Mouse (Mus musculus) urinary bladder, adult 2 months (tissue): Measurements from ENCODE around the gene Ptpru. TPM values are rescaled to one million over a fixed set of nuclear protein-coding genes. Genes with fewer than 3 reads are reported as not detected.

Experiments
- DNase-seq: peaks from one replicate; pipeline ENCODE4 v3.0.0; 2022; ENCODE audit warnings: low spot score
- polyA plus RNA-seq: library from polyadenylated mRNA; depleted of rRNA; stranded (reverse); fragments of >200 nt; gene quantifications from 2 replicates; pipeline ENCODE4 v1.2.3, GENCODE M21; 2012

Gene Ptpru
- polyA plus RNA-seq, 1 experiment, result 73.3 TPM

DNA sequence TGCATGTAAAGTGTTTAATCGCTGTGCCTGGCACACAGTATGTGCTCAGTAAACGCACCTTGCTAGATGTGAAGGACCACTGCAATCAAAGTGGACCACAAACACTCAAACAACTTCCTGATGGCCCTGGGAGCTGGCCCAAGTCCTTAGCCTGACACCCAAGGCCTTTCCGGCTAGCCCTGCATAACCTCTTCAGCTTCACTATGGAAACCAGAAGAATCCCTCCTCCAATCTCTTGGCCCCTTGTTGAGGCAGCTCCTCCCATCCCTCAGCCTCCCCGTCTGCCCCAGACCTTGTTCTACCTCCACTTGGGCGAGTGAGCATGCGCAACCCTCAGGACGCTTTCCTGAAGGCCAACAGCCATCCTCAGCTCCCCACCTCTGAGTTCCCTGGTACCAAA, 51.3 kb downstream of the Ptpru start:
- DNase-seq, result no peak

DNA sequence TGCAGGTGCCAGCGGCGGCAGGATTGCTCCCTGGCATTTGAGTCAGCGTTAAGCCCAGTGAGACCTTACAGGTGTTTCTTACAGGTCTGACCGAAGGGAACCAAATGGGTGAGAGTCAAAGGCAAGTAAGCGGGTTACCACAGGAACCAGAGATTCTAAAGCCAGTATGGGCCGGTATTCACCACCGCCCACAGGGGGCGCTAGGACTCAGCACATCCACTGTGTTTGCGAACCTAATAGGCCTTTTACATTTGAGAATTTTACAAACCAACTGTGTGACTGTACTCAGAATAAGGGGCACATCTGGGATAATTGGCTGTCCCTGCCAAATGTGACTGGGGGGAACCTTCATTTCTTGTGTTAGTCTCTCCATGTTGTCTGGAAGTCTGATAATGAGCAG, 54.1 kb downstream of the Ptpru start:
- DNase-seq, result no peak

DNA sequence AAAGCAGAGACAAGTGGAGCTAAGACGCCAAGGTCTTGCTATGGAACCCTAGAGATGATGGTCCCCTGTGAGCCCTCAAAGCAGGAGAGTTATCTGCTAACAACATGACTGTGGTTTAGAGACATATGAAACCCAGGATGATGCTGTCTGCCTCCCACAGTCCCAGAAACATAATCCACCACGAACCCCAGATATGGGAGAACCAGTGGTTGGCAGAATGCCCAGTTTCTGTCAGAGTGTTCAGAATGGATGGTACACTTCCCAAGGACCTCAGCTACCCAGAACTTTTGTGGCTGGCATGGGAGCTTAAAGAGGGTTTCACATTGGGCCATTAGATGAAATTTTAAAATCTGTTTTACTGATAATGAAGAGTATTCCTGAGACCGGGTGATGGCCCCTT, 57.1 kb downstream of the Ptpru start:
- DNase-seq, result no peak

DNA sequence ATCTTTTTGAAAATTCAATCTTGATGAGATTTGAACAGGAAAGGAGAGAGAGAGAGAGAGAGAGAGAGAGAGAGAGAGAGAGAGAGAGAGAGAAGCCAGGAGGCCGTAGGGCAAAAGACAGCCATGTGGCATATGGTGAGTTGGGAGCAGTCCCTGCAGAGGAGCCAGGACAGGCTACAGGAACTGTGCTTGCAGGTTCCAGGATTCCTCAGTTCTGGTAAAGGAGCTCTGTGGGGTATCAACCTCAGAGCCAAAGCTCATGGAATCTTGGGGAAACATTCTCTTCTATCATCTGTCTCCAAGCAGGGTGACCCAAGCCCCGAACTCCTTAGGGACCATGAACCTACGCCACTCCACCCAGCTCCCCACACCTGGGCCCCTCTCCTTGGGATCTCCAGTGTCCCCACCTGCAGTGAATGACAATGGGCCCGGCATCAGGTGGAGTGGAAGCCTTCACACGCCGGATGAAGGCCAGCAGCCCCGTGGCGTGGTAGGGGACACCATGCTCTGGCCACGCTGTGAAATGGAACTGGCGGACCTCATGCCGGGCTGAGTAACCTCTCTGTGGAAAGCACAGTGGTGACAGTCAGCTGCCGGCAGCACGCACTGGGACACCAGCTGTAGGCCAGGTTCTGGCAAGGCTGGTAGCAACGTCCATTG, 59.3 kb downstream of the Ptpru start:
- no peak for DNase-seq

DNA sequence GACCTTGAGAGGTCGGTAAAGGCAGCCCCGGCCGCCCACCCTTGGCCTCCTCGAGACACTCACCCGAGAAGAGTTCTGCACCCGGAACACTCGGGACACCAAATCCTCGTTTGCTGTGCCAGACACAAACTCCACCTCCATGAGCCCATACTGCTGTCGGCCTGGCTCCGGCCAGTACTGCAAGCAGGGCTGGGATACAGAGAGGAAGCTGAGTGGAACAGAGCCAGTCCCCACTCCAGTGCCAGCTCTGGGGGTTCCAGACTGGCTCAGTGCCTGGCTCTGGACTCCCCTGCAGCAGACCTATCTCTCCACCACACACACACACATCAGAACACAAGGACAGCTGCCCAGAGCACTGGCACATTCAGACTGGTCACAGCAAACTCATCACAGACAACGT, 66.7 kb downstream of the Ptpru start:
- DNase-seq, result no peak

DNA sequence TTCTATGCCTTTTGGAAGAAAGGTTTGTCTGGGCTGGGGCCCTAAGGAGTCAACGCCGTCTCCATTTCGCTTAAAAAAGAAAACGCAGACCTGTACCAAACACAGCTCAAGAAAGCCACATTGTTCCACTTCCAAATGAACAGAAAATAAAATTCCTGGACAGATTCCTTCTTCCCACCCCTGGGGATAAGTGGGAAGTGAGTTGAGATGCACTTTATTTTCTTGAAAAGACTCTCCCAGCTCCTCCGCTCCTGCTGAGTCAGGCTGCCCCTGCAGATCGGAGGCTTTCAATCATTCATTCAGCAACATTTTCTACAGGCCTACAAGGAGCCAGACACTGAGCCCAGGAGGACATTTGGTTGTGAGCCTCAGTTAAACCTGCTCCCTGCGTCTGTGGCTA, 74.2 kb downstream of the Ptpru start:
- no peak for DNase-seq

DNA sequence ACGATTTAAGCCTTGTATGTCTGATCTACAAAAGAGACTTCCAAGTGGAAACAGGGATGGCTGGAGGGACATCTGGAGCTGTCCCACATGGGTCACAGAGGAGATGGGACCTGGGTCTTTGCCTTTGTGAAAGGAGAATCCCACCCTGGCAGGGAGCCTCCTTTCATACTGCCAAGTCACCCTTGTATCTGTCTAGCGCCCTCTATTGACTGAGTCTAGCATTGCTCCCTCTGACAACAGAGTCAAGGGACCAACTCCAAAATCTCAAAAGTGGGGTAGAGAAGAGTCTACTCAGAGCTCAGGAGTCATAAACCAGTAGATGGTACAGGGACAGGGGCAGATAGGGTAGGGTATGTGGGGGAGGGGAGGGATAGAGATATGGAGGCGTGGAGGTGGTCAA, 74.6 kb downstream of the Ptpru start:
- DNase-seq, result no peak

DNA sequence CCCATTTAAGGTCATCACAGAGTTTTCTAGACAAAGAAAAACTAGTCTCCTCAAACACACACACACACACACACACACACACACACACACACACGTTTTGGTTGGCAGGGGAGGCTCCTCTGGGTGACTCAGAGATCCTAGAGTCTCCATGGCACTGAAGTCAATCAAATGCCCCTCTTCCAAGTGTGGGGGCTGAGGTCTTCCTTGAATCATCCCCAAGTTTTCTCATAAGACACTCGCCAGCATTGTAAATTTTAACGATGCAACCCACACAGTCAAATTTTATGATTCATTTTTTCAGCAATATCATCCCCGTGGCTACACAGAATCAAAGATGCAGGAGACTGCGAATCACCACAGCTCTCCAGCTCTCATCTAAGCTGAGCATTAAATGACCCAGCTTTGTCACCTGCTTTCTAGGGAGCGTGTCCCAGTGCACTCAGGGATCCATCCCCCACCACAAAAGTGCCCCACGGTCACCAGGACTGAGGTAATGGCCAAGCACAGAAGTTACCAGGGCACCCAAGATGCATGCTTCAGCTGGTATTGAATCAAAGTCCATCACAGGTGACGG, 75.8 kb downstream of the Ptpru start:
- no peak for DNase-seq

DNA sequence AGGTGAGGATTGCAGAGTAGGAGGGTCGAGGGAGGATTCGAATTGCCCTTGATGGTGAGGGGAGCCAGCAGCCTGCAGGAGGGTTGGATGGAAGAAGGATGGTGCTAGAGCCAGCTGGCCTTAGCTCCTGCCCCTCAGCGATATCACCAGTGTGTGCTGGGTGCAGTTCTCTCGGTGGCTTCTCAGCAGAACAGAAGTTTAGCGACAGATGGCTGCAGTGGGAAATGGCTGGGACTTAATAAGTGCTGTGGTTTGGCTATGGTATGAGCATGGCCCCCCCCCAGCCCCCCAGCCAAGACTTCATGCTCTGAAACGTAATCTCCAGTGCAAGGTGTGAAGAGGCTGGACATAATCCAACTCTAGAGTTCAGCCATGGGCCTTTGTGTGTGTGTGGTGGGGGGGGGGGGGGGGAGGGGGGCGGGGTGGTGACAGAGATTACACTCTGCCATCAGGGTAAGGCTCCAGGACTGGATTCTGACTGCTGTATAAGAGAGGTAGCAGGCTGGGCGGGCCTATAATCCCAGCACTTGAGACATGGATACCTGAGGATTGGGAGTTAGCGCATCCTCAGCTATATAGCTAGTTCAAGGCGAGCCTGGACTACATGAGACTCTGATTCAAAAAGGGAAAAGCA, 85.8 kb downstream of the Ptpru start:
- DNase-seq, result no peak

DNA sequence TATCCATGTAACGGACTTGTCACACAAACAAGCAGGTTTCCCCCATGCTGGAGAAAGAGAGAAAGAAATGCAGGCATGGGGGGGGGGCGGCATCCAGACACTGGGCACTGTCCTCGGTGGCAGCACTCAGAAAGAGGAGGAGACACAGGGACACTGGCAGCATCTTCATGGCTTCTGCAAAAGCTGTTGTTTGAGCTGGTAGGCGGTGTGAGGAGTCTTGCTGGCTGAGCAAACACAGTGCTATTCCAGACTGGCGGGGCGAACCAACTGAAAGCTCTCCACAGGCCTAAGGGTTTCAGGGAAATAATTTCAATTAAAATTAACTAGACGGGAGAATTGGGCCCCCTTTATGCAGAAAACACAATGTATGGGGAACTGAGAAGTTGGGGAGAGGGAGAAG, 86.5 kb downstream of the Ptpru start:
- no peak for DNase-seq

DNA sequence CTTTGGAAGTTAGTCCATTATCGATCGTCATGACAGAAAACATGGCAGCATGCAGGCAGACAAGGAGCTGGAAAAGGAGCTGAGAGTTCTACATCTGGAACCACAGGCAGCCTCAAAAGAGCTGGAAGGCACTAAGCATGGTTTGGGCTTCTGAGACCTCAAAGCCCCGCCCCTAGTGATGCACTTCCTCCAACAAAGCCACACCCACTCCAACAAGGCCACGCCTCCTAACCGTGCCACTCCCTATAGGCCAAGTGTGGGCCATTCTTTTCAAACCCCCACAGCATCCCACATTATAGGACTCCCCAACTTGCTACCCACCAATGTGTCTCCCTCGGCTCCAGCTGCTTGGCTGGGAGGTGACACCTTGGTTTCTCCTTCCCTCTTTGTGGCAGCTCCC, 88.3 kb downstream of the Ptpru start:
- DNase-seq, result no peak

DNA sequence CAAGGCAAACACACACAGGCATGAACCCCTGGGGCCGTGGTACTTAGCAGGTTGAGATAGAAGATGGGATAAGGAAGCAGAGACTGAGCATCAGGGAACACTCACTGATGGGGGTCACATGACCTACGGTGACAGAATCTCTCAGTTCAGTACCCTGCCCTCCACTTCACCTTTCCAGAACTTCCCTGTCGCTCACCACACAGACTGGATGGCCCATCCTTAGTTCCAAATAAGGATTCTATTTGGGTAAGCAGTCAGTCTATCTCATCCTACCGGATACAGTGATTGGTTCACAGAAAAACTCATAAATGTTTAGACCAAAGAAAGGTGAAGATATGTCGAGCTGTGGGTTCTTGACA, 93.4 kb downstream of the Ptpru start:
- no peak for DNase-seq

DNA sequence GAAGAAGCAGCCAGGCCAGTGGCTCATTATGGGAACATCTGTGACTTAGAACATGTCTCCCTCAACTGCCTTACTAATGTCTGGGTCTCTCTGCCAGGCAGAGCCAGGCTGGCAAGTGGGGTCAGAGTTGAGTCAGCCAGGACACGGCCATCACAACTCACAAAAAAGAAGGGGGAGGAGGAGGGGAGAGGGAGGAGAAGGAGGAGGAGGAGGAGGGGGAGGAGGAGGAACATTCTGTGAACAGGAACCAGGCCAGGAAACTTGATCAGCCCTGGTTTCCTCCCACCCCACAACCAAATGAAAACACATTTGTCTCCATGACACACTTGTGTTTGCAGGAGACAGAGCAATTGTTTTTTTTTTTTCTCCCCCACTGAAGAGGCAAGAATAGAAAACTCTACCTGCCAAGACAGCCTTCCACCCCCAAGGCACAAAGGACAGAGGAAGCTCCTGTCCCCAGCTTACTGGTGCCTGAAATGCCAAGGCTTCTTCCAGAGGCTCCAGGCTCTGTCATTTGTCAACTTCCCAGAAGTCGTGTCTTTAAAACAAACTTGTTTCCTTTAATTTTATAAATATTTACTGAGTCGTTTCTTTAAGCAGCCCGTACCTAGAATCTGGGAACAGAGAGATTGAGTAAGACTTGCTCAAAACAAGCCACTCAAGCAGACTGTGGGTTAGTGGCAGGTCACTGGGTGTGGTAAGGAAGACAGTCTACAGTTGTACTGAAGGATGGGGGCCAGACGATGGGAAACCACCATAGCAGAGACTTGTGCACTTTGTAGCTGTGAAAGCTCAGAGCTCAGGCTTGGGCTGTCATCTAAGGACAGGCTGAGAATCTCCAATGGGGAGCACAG, 94.0 kb downstream of the Ptpru start:
- no peak for DNase-seq

DNA sequence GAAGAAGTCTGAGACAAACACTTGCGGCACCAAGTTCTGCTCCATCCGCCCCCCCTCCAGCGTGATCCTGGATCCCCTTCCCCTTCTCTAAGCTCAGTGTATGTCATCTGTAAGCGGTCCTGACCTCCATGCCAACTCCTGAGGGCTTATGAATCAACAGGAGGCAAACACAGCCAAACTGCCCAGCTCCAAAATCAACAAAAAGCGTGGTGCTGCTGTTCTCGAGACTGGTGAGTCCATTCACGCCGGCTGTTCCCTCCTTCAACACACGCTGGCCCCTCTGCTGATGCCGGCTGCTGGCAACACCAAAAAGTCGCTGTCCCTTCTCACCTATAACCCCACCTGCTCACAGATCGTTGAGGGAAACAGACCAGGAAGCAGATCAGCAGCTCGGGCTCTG, 95.1 kb downstream of the Ptpru start:
- DNase-seq, result no peak

DNA sequence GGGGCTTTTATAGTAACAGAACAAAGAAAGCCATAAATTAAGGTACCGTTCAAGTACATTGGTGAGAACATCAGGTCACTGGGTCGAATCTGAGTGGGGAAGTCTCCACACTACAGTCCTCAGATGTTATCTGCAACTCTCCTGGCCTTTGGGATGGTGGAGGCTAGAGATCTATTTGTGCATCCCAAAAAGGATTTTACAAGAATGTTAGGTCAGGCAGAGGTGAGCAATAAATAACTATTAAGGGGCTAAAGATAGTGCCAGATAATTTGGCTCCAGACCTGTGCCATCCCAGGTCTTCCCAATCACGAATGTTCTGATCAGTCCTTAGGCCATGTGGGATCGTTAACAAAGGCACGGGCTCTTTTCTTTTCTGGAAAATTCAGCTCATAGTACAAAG, 97.5 kb downstream of the Ptpru start:
- no peak for DNase-seq

DNA sequence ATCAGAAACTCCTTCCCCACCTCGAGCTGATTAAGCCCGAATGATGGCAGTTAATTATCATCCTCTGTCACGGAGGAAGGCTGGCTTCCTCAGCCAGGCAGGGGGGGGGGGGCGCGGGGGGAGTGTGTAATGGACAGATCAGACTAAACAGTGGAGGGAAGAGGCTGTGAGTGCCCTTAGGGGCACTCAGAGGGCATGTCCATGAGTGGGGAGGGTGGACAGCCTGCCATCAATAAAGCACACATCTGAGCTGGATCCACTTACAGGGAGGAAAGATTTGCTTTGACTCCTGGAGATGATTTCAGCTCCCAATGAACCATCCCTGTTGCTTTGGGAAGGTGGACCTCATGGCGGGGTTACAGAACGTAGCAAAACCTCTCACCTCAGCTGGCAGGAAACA, 109.5 kb downstream of the Ptpru start:
- DNase-seq, result no peak

DNA sequence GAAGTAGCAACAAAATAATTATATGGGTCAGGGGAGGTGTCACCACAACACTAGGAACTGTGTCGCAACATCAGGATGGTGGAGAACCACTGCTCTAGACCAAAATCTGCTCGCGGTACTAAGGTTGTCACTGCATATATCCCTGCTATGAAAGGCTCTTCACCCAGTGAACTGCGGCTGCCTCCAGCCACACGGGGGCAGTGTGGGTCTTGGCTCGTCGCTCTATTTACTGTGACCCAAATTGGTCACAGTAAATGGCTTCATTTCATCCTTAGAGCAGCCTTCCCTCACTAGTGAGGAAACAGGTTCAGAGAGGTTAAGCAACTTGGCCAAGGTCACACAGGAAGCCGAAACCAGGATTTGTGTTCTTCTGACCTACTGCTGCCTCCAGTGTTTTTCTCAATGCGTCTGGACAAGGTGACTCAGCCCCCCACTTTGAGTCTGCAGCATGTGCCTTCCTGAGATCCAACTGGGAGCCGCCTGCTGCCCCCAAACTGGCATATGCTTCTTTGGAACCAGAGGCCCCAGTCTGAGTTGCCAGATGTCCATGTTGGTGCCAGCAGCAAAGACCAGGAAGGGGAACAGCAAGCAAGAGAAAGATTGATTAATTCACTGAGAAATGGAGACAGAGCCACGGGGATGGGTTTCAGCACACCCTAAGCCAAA, 114.5 kb downstream of the Ptpru start:
- peak; percentile 50 for DNase-seq

DNA sequence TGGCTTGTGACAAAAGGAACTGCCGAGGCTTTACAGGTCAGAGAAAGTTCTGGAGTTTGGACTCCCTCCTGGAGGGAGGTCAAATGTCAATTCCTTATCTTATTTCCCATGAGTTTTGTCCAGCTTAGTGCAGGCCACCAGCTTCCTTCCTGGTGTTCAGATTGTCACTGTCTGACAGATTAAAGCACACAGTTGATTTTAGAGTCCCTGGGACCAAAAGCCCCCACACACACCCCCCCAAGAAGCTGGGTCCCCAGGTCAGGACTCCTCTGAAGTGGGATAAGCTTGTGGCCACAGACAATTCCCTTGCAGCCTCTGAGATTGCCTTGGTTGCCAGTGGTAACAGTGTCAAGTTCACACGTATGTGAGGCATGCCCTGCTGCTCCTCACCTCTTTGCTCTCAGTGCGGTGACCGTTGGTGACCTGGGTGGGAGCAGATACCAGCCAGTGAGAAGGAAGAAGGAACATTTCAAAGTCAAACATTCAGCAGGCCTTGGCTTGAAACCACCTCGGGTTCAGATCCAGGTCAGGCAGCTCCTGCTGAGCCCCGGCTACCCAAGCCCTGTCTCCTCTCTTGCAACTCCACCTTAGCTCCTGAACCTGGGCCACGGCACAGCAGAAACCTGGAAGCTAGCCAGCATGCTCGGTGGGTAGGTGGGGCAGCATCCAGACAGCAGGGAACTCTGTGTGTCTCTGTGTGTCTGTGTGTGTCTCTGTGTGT, 115.8 kb downstream of the Ptpru start:
- peak; percentile 42 for DNase-seq

DNA sequence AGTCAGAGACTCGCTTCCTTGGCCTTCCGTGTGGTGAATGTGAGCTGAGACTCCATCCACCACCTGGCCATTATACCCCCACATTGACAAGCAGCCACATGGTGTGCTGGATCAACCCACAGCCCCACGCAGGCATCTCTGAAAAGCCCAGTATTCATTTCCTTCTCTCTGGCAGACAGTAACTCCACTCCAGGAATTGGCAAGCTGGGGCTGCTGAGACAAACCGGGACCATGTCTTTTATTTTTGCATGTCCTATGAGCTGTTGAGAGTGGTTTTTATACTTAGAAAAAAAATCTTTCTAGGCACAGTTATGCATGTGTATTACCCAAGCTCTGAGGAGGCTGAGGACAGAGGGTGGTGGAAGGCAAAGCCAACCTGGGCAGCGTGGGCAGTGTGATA, 118.9 kb downstream of the Ptpru start:
- DNase-seq, result no peak
